Mouse (Mus musculus) neural tube, embryonic 13.5 days (tissue): ENCODE data around the gene Abhd14a. TPM values are rescaled to one million over a fixed set of nuclear protein-coding genes. Genes with fewer than 3 reads are reported as not detected.
A peak's percentile ranks its signal among the peaks of the same experiment; 100 is the strongest.

Experiments used
- ATAC-seq: fragments of 200-750 bp; cut with Nextera tagmentation; 2 replicates; pipeline ENCODE4 v1.8.0; 2017; ENCODE audit warnings: low read depth, mild to moderate bottlenecking, moderate TSS enrichment, moderate library complexity
- H3K27ac ChIP-seq: fragments of 300-500 bp; sonication (generic); replicated peaks from 2 replicates; pipeline ENCODE4 v1.5.1; 2015; ENCODE audit warnings: moderate library complexity, mild to moderate bottlenecking, inconsistent platforms
- H3K27me3 ChIP-seq: fragments of 300-500 bp; sonication (generic); 2 replicates; pipeline ENCODE4 v1.6.1; 2015; ENCODE audit warnings: mild to moderate bottlenecking, inconsistent platforms
- H3K36me3 ChIP-seq: fragments of 300-500 bp; sonication (generic); 2 replicates; pipeline ENCODE4 v1.6.1; 2015; ENCODE audit warnings: mild to moderate bottlenecking, inconsistent platforms
- H3K4me1 ChIP-seq: fragments of 300-500 bp; sonication (generic); replicated peaks from 2 replicates; pipeline ENCODE4 v1.6.1; 2015; ENCODE audit warnings: inconsistent platforms
- H3K4me2 ChIP-seq: fragments of 300-500 bp; sonication (generic); 2 replicates; pipeline ENCODE4 v1.6.1; 2015; ENCODE audit warnings: inconsistent platforms, mild to moderate bottlenecking, moderate library complexity
- H3K4me3 ChIP-seq: fragments of 300-500 bp; sonication (generic); 2 replicates; pipeline ENCODE4 v1.5.1; 2015; ENCODE audit warnings: mild to moderate bottlenecking, inconsistent platforms
- H3K9ac ChIP-seq: fragments of 300-500 bp; sonication (generic); 2 replicates; pipeline ENCODE4 v1.6.1; 2015; ENCODE audit warnings: moderate library complexity, mild to moderate bottlenecking, inconsistent platforms
- H3K9me3 ChIP-seq: fragments of 300-500 bp; sonication (generic); 2 replicates; pipeline ENCODE4 v1.6.1; 2016; ENCODE audit warnings: inconsistent platforms
- WGBS: fragments of 180-500 bp; shearing (Covaris S2); methylation state at CpG from one replicate; pipeline ENCODE4 v1.1.7; 2015; 5-methylcytosine and 5-hydroxymethylcytosine counted together
- polyA plus RNA-seq: library from polyadenylated mRNA; unstranded; fragments of >200 nt; fragmentation: Nextera tagmentation; extraction: Ambion mirVana; gene quantifications from 2 replicates; pipeline ENCODE4 v1.2.1, GENCODE M21; 2015

Gene Abhd14a
- polyA plus RNA-seq, 1 experiment from 2014 or later = 57.4 TPM

DNA sequence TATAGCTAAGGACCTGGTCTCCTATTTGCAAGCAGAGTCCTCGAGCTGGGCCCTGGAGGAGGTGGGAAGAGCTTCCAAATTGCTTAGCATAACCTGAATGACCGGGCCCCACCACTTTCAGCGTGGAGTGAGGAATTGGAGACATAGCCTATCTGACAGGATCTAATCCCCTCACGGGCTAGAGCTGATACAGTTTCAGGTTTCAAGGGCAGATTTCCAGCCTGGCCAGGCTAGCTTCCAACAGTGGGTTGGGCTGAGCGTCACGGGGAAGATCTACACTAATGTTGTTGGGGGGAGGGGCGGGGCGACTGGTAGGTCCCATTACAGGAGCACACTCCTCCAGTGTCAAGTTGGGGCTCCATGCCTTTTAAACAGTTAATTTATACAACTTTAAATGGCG lies 3.2 kb upstream of the Abhd14a start:
- Histone ChIP-seq H3K9ac (0 out of 2 replicates have a peak overlapping the region, but pooled peaks have one; percentile 13), H3K4me3 (no peak overlapping the region), H3K4me1 (peaks cover 82% of the 10 kb centered on the region), H3K36me3 (no peaks in the 10 kb centered on the region), H3K27ac (peak overlapping the region; percentile 7; the same call in 1 of the 2 replicates), H3K4me2 (0 out of 2 replicates have a peak overlapping the region, but pooled peaks have one; percentile 3), H3K27me3 (no peaks in the 10 kb centered on the region), H3K9me3 (no peaks in the 10 kb centered on the region)
- no peak for ATAC-seq
- 16% methylated on average over 9 of the region's 9 CpGs for WGBS

DNA sequence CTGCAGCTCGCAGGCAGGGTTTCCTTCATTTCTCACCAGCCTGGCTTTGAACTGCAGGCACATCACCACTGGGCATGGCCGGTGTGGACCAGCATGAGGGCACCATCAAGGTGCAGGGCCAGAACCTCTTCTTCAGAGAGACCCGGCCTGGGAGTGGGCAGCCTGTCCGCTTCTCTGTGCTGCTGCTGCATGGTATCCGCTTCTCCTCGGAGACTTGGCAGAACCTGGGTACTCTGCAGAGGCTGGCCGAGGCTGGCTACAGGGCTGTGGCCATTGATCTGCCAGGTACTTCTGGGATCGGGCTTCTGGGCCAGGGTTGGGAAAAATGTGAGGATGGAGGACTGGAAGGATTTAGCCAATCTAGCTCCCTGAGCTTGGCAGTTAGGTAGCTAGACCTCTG lies 2.5 kb upstream of the Abhd14a start:
- H3K4me1 ChIP-seq = peaks cover 78% of the 10 kb centered on the region
- WGBS = 91% methylated on average over 8 of the region's 8 CpGs
- no peak overlapping the region for H3K4me3 ChIP-seq
- no peaks in the 10 kb centered on the region for H3K27me3 ChIP-seq
- no peak overlapping the region for H3K4me2 ChIP-seq
- H3K36me3 ChIP-seq = no peaks in the 10 kb centered on the region
- H3K9me3 ChIP-seq = no peaks in the 10 kb centered on the region
- peak overlapping the region; percentile 13; the same call in 1 of the 2 replicates for H3K9ac ChIP-seq
- no peak overlapping the region for H3K27ac ChIP-seq
- ATAC-seq = no peak

DNA sequence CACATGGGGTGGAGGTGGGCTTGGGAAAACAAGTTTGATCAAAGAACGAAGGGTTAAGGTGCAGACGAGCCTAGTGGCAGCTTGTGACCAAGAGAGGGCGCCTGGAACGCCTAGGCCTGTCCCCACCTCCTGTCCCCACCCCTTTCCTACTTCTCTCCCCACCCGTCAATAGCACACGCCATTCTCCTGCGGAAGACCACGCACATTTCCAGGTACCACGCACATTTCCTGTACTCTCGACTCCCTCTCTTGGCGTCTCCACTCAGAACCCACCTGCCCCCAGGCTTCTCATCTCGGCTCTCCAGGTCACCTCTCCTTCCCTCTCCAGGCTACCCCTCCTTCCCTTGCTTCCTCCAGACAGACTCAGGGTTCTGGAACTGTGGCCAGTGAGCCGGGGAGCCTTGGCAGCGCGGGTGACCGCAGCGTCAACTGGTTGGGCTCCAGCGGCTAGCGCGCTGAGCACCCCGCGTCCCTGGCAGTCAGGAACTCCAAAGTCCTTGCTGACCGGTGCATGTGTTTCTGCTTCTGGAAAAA lies 1.1 kb upstream of the Abhd14a start:
- Histone ChIP-seq H3K9me3 (no peaks in the 10 kb centered on the region), H3K27me3 (no peaks in the 10 kb centered on the region), H3K4me2 (peak overlapping the region; percentile 77), H3K4me3 (peak overlapping the region; percentile 43), H3K4me1 (peaks cover 71% of the 10 kb centered on the region), H3K36me3 (no peaks in the 10 kb centered on the region), H3K27ac (peak overlapping the region; percentile 75), H3K9ac (peak overlapping the region; percentile 75)
- WGBS = 2% methylated on average over 23 of the region's 23 CpGs
- peak; percentile 44; the same call in 1 of the 2 replicates for ATAC-seq

DNA sequence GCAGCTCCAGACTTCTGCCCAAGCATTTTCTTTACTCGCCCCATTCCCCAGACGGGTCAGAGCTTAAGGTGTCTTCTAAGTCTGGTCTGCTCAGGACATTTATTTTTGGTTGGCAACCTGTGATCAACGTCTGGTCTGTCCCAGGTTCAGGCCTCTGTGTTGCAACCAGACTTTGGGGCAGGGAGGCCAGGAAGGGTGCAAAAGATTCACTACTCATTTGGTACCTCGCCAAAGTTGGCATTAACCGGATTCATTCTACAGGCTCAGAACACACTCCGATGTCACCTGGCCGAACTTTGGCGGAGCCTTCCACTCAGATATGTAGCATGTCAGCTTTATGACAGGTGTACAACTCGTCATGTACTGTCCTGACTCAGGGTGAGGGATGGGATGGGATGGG lies 473 bp upstream of the Abhd14a start:
- H3K4me3 ChIP-seq = peak overlapping the region; percentile 56
- H3K27ac ChIP-seq = peak overlapping the region; percentile 75; the same call in 1 of the 2 replicates
- H3K27me3 ChIP-seq = no peaks in the 10 kb centered on the region
- 44% methylated on average over 9 of the region's 9 CpGs for WGBS
- peak overlapping the region; percentile 80 for H3K9ac ChIP-seq
- peaks cover 68% of the 10 kb centered on the region for H3K4me1 ChIP-seq
- ATAC-seq = peak; percentile 11; the same call in 1 of the 2 replicates
- no peaks in the 10 kb centered on the region for H3K36me3 ChIP-seq
- no peaks in the 10 kb centered on the region for H3K9me3 ChIP-seq
- H3K4me2 ChIP-seq = peak overlapping the region; percentile 77

DNA sequence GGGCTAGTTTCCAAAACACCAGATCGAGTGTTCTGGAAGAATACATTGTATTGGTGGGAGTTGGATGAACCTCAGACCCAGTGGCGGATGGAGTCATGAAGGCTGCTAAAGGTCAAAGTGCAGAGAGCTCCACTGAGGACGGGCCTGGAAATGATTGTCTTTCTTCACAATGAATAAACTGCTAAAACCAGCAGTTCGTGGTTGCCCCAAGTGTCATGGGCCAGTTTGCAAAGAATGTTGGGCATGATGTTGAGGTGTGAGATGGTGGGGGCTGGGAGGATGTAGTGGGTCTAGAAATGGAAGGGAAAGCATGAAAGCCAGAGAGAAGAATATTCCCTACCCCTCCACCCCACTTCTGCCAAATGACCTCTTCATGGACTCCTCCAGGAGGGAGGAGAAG lies 2.6 kb downstream of the Abhd14a start:
- 78% methylated on average over 4 of the region's 4 CpGs for WGBS
- no peak overlapping the region for H3K4me2 ChIP-seq
- H3K27me3 ChIP-seq = no peaks in the 10 kb centered on the region
- no peak overlapping the region for H3K9ac ChIP-seq
- no peaks in the 10 kb centered on the region for H3K9me3 ChIP-seq
- H3K4me3 ChIP-seq = no peak overlapping the region
- H3K4me1 ChIP-seq = peaks cover 40% of the 10 kb centered on the region
- ATAC-seq = no peak
- no peaks in the 10 kb centered on the region for H3K36me3 ChIP-seq
- H3K27ac ChIP-seq = no peak overlapping the region

DNA sequence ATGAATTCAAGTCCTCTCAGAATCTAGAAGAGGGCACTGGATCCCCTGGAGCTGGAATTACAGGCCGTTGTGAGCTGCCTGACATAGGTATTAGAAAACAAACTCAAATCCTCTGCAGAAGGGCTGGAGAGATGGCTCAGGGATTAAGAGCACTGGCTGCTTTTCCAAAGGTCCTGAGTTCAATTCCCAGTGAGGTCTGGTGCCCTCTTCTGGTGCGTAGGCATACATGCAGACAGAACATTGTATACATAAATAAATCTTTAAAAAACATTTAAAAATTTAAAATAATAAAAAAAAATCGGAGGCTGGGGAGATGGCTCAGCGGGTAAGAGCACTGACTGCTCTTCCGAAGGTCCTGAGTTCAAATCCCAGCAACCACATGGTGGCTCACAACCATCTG lies 4.8 kb downstream of the Abhd14a start:
- 82% methylated on average over 5 of the region's 5 CpGs for WGBS
- Histone ChIP-seq H3K4me3 (no peak overlapping the region), H3K4me1 (peaks cover 36% of the 10 kb centered on the region), H3K27me3 (no peaks in the 10 kb centered on the region), H3K9me3 (no peaks in the 10 kb centered on the region), H3K4me2 (no peak overlapping the region), H3K36me3 (no peaks in the 10 kb centered on the region), H3K9ac (no peak overlapping the region), H3K27ac (no peak overlapping the region)
- no peak for ATAC-seq

DNA sequence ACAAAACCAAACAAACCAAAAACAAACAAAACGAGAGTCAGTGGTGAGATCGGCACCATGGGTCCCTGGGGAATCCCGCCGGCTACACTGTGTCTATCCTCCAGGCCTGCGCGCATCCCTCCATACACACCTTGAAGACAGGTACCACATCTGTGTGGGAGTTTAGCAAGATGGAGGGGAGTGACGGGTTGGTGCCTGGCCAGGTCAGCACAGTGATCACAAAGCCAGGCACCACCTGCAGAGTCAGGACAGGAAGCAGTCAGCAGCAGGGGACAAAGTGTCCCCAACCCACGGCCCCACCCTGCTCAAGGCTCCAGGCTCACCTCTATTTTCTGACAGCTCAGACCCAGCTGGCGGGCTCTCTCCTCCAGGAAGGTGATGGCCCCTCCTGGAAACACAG lies 10.9 kb downstream of the Abhd14a start:
- Histone ChIP-seq H3K4me1 (peaks cover 25% of the 10 kb centered on the region), H3K9ac (peak overlapping the region; percentile 26; the same call in 1 of the 2 replicates), H3K27ac (no peak overlapping the region), H3K4me3 (no peak overlapping the region), H3K4me2 (no peak overlapping the region), H3K27me3 (no peaks in the 10 kb centered on the region), H3K36me3 (peaks cover 31% of the 10 kb centered on the region), H3K9me3 (no peaks in the 10 kb centered on the region)
- ATAC-seq = no peak
- WGBS = 89% methylated on average over 9 of the region's 9 CpGs

DNA sequence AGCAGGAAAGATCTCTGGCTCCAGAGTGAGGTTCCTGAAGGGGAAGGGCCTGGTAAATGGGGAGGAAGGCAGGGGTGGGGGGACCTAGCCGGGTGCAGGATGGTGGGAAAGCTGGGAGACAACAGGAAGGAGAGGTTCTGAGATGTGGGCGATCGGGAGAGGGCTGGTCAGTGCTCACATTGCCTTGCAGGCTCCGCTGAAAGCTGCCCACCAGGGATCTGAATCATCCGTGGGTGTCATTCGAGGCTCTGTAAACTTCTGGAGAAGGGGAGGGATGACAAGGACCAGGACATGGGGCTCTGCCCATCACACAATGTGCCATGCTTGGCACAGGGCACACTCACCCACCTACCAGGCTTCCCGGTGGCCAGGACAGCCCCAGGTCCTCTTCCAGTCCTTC lies 14.1 kb downstream of the Abhd14a start:
- no peak overlapping the region for H3K27ac ChIP-seq
- H3K4me1 ChIP-seq = peaks cover 35% of the 10 kb centered on the region
- no peaks in the 10 kb centered on the region for H3K9me3 ChIP-seq
- H3K4me2 ChIP-seq = no peak overlapping the region
- H3K27me3 ChIP-seq = no peaks in the 10 kb centered on the region
- H3K4me3 ChIP-seq = no peak overlapping the region
- peaks cover 40% of the 10 kb centered on the region for H3K36me3 ChIP-seq
- 78% methylated on average over 7 of the region's 7 CpGs for WGBS
- no peak for ATAC-seq
- peak overlapping the region; percentile 17; the same call in 1 of the 2 replicates for H3K9ac ChIP-seq

DNA sequence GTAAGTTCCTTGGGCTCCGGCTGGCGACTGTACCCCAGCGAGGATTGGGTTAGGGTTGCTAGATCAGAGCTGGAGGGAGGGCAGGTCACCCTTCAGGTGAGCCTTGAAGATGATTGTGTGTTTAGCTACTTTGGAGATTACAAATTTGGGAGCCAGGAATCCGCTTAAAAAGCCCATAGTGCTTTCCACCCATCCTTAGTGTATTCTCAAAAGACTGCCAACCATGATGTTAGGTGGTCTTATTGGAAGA lies 17.5 kb downstream of the Abhd14a start:
- H3K9ac ChIP-seq = peak overlapping the region; percentile 98
- H3K4me3 ChIP-seq = peak overlapping the region; percentile 87
- under 1% methylated on average over 4 of the region's 4 CpGs for WGBS
- peaks cover 19% of the 10 kb centered on the region for H3K4me1 ChIP-seq
- no peak for ATAC-seq
- H3K36me3 ChIP-seq = peaks cover 40% of the 10 kb centered on the region
- no peaks in the 10 kb centered on the region for H3K27me3 ChIP-seq
- no peaks in the 10 kb centered on the region for H3K9me3 ChIP-seq
- H3K4me2 ChIP-seq = peak overlapping the region; percentile 89
- H3K27ac ChIP-seq = peak overlapping the region; percentile 98

DNA sequence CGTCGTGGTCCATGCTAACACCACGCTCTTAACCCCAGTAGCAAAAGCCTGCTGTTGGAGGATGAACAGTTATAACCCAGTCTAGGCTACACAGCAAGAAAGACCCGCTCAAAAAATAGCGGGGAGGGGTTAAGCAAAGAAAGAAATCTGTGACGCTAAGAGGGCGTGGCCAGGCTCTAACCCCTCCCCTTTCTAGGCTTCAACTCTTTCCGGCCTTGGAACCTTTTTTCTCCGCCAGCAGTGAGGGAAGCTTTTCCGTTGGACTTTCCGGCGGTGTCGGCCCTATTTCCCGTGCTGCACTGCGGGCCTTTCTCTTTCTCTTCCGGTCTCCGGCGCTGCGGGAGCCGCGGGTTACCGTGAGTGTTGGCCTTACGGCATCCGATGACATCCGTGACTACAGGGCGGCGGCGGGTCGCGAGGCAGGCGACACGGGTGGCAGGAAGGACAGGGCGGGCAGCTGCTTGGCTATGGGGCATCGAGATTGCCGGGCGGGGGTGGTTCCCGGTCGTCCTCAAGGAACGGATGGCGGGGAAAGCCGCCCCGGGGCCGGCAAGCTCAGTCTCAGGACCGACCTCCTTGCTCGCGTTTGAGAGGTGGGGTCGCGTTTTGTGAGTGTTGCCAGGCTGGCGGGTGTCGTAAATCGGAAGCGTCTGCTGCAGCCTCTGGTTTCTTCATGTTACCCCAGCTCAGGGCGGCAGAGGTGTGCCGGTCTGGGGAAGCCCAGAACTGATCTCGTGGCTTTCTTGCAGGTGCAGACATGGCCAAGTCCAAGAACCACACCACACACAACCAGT lies 18.1 kb downstream of the Abhd14a start, which contains the start of gene Rpl29:
Gene Rpl29 (plus strand): TSS at position 234 of the 794 bp plus-strand sequence.
- no peaks in the 10 kb centered on the region for H3K9me3 ChIP-seq
- peak within 1 kb of the TSS; percentile 89 for H3K4me2 ChIP-seq
- H3K4me1 ChIP-seq = peaks cover 19% of the 10 kb centered on the region
- WGBS = under 1% methylated on average over 55 of the region's 55 CpGs
- H3K36me3 ChIP-seq = peaks cover 38% of the 10 kb centered on the region
- H3K27ac ChIP-seq = peak within 1 kb of the TSS; percentile 98
- H3K4me3 ChIP-seq = peak within 1 kb of the TSS; percentile 87
- peak within 1 kb of the TSS; percentile 98 for H3K9ac ChIP-seq
- peak; percentile 93 for ATAC-seq
- H3K27me3 ChIP-seq = no peaks in the 10 kb centered on the region

DNA sequence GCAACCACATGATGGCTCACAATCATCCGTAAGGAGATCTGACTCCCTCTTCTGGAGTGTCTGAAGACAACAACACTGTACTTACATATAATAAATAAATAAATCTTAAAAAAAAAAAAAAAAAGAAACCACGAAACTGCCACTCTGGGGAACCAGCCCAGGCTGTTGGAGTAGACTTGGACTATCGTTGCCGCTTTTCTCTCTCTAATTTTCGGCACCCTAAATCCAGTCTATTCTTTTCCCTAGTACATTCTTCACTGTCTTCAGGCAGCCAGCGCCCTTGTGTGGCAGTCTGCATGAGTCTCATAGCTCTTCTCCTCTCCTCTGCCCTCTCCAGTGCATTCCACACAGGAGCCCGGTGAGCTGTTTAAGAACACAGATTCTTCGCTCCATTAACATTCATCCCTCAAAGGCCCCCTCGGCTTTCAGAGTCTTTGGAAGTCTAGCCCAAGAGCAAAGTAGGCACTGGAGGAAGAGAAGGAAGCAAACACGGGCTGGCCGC lies 18.7 kb downstream of the Abhd14a start:
- Histone ChIP-seq H3K4me2 (peak overlapping the region; percentile 70), H3K27me3 (no peaks in the 10 kb centered on the region), H3K9ac (peak overlapping the region; percentile 79), H3K4me3 (peak overlapping the region; percentile 87), H3K27ac (peak overlapping the region; percentile 98), H3K9me3 (no peaks in the 10 kb centered on the region), H3K36me3 (peaks cover 32% of the 10 kb centered on the region), H3K4me1 (peaks cover 19% of the 10 kb centered on the region)
- ATAC-seq = peak; percentile 68
- whole genome bisulfite sequencing = 13% methylated on average over 11 of the region's 11 CpGs

DNA sequence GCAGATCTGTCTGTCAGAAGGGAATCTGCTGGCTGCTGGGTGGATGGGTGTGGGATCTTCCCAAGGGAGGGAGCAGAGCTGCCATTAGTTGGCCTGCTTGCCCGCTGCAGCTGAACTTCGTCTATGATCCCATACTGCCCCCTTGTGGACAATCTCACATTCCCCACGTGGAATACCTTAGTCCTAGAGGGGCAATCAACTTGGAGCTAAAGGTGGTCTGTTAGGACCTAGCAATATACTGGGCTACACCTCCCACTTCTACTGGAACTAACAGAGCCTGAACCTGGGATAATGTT lies 25.7 kb downstream of the Abhd14a start:
- no peaks in the 10 kb centered on the region for H3K36me3 ChIP-seq
- peaks cover 34% of the 10 kb centered on the region for H3K4me1 ChIP-seq
- 0% methylated on average over 3 of the region's 3 CpGs for WGBS
- H3K27me3 ChIP-seq = peaks cover 4% of the 10 kb centered on the region; the same call in 1 of the 2 replicates
- ATAC-seq = peak; percentile 75
- peak overlapping the region; percentile 40 for H3K4me2 ChIP-seq
- no peaks in the 10 kb centered on the region for H3K9me3 ChIP-seq
- no peak overlapping the region for H3K4me3 ChIP-seq
- no peak overlapping the region for H3K27ac ChIP-seq
- no peak overlapping the region for H3K9ac ChIP-seq
